Mouse (Mus musculus) lung, postnatal 25 days (tissue): Measurements from ENCODE around the gene Bbx.

Experiments used
- DNase-seq: peaks from one replicate; pipeline ENCODE4 v3.0.0; 2022; ENCODE audit warnings: low spot score

Bbx gene

GRCm38 (mm10) chr16:50398564-50398963 lies 33.6 kb downstream of the Bbx start:
- no peak for DNase-seq

- DNase-seq: no peak
Observed at GRCm38 (mm10) chr16:50395928-50396612, 36.1 kb downstream of the Bbx start.

- no peak for DNase-seq
Observed at GRCm38 (mm10) chr16:50388499-50388898, 43.7 kb downstream of the Bbx start.

- no peak for DNase-seq
Observed at GRCm38 (mm10) chr16:50383541-50383940, 48.6 kb downstream of the Bbx start.

GRCm38 (mm10) chr16:50381351-50381746 lies 50.8 kb downstream of the Bbx start:
- DNase-seq: no peak

- DNase-seq: peak; percentile 74
Observed at GRCm38 (mm10) chr16:50380682-50381350, 51.4 kb downstream of the Bbx start.

GRCm38 (mm10) chr16:50380232-50380631 lies 52.0 kb downstream of the Bbx start:
- no peak for DNase-seq

GRCm38 (mm10) chr16:50374611-50375010 lies 57.6 kb downstream of the Bbx start:
- DNase-seq: peak; percentile 50

GRCm38 (mm10) chr16:50373685-50374084 lies 58.5 kb downstream of the Bbx start:
- DNase-seq: no peak

- DNase-seq: no peak
Observed at GRCm38 (mm10) chr16:50372543-50372942, 59.6 kb downstream of the Bbx start.

- DNase-seq: no peak
Observed at GRCm38 (mm10) chr16:50371460-50371859, 60.7 kb downstream of the Bbx start.

- DNase-seq: no peak
Observed at GRCm38 (mm10) chr16:50370423-50370822, 61.8 kb downstream of the Bbx start.

GRCm38 (mm10) chr16:50366556-50366955 lies 65.6 kb downstream of the Bbx start:
- no peak for DNase-seq

- peak; percentile 24 for DNase-seq
Observed at GRCm38 (mm10) chr16:50364189-50365059, 67.8 kb downstream of the Bbx start.

- peak; percentile 7 for DNase-seq
Observed at GRCm38 (mm10) chr16:50363443-50364188, 68.6 kb downstream of the Bbx start.

- no peak for DNase-seq
Observed at GRCm38 (mm10) chr16:50360631-50361030, 71.6 kb downstream of the Bbx start.

- no peak for DNase-seq
Observed at GRCm38 (mm10) chr16:50329684-50330083, 102.5 kb downstream of the Bbx start.

- DNase-seq: no peak
Observed at GRCm38 (mm10) chr16:50324746-50325145, 107.4 kb downstream of the Bbx start.

- DNase-seq: no peak
Observed at GRCm38 (mm10) chr16:50324292-50324691, 107.9 kb downstream of the Bbx start.

- no peak for DNase-seq
Observed at GRCm38 (mm10) chr16:50321368-50321767, 110.8 kb downstream of the Bbx start.

- DNase-seq: no peak
Observed at GRCm38 (mm10) chr16:50318255-50318654, 113.9 kb downstream of the Bbx start.

GRCm38 (mm10) chr16:50315349-50315969 lies 116.7 kb downstream of the Bbx start:
- no peak for DNase-seq
